Mouse (Mus musculus) small intestine, adult 2 months (tissue): ENCODE measurements around the gene Phlpp1.

ENCODE experiments used
- CTCF ChIP-seq: fragments of 200-500 bp; IDR thresholded peaks from 2 replicates; pipeline ENCODE4 v1.5.1; 2012; ENCODE audit warnings: low read depth, mild to moderate bottlenecking, control low read depth, inconsistent platforms, low read length, moderate library complexity, mixed read lengths; ENCODE audit not compliant: insufficient replicate concordance, insufficient read length; ENCODE audit errors: extremely low read depth
- POLR2A ChIP-seq: fragments of 200-500 bp; IDR thresholded peaks from 2 replicates; pipeline ENCODE4 v1.6.1; 2012; ENCODE audit warnings: low read depth, mild to moderate bottlenecking, control low read depth, inconsistent platforms, low read length, moderate library complexity

GRCm38 (mm10) chr1:106280171-106280913, 108.8 kb downstream of the Phlpp1 start:
- TF ChIP-seq CTCF (no peak), POLR2A (no peak)
